In the genomic region with DNA sequence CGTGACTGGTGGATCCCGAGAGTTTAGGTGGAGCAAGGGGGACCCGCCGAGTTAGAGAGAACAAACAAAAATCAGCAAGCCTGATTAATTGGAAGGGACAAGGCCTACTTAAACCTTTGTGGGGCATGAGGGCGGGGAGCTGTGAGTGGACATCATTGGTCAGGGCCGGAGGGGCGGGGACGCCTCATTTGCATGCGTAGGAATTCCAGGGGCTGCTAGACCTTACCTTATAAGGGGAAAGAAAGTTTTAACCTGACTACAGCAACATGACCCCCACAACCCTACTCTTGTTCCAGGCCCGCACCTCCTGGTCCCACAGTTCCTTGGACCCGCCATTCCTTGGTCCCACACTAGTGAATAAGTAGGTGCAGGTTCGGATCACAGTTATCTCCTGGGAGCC, we compare ENCODE assay signal across 20 mouse cellular contexts.
DNase-seq lines count a peak whose midpoint lies in the region; TF ChIP-seq lines count a peak whose summit lies in the region.
"Had no signal": no experiment of that assay in that cellular context is flagged by ENCODE, and none has a peak within 500 bp of the region (broad histone marks: within the 10 kb centered on the region; RNA-seq: fewer than 3 reads in every experiment).

No protein-coding gene starts in this region.

- peak overlapping the region; percentile 54 for H3K9ac ChIP-seq in ES-E14 (ENCODE audit: insufficient read depth, low read depth, low read length, poor library complexity, severe bottlenecking)
- H3K9ac ChIP-seq: forebrain, embryonic 13.5 days; hindbrain, embryonic 12.5 days; hindbrain, embryonic 15.5 days had no signal

- no peaks in the 10 kb centered on the region for H3K9me3 ChIP-seq in ES-E14 (ENCODE audit: control insufficient read depth, insufficient read depth, low read depth, low read length)
- H3K9me3 ChIP-seq: hindbrain, embryonic 15.5 days had no signal

- peaks cover 12% of the 10 kb centered on the region for H3K4me1 ChIP-seq in testis, adult 2 months (ENCODE audit: control insufficient read depth, insufficient read depth, low read length)
- H3K4me1 ChIP-seq in ES-E14 (ENCODE audit: control insufficient read depth in 2 of 2, insufficient read depth in 2 of 2, low read length in 2 of 2, poor library complexity in 1 of 2): peaks cover 5 to 14% of the 10 kb centered on the region in 2 experiments
- H3K4me1 ChIP-seq: forebrain, embryonic 13.5 days; hindbrain, embryonic 12.5 days; hindbrain, embryonic 15.5 days had no signal

- in situ Hi-C loops in ES-E14 (cut with MboI; ENCODE audit: low sequenced_read_pairs in 2 of 2, unreplicated experiment in 2 of 2): no loop called here

- TF ChIP-seq CTCF in testis, adult 2 months (IDR thresholded peaks at IDR 0.05; ENCODE audit: control insufficient read depth, insufficient read depth, insufficient replicate concordance, low read depth, low read length): no peak

- H3K27me3 ChIP-seq in testis, adult 2 months (ENCODE audit: control insufficient read depth, insufficient read depth, low read length): no peaks in the 10 kb centered on the region
- H3K27me3 ChIP-seq: CH12.LX; forebrain, embryonic 13.5 days; hindbrain, embryonic 12.5 days; hindbrain, embryonic 15.5 days had no signal

- no peak for DNase-seq in testis, postnatal 10 days (ENCODE audit: low spot score)
- DNase-seq in ES-E14 (ENCODE audit: low read depth, low spot score): peak; percentile 40
- DNase-seq in testis, postnatal 14 days (ENCODE audit: low spot score): peak; percentile 42
- no peak for DNase-seq in frontal cortex, postnatal 10 days (ENCODE audit: low spot score in 2 of 2)
- DNase-seq in urinary bladder, postnatal 36 days (ENCODE audit: low spot score in 2 of 2): no peak
- DNase-seq: adrenal gland, postnatal 10 days; adrenal gland, postnatal 36 days; B cell, adult 2 months; cerebellum, adult 18-20 months; cerebellum, adult 9-10 months; cerebellum, postnatal 14 days; gastrocnemius, adult 2 months; gastrocnemius, postnatal 14 days; heart, adult 11 months had no signal

- no peaks in the 10 kb centered on the region for H3K36me3 ChIP-seq in testis, adult 2 months (ENCODE audit: control insufficient read depth, insufficient read depth, low read length)
- H3K36me3 ChIP-seq in ES-E14 (ENCODE audit: control insufficient read depth, insufficient read depth, low read length, poor library complexity, severe bottlenecking): no peaks in the 10 kb centered on the region

- TF ChIP-seq POLR2A in testis, adult 2 months (IDR thresholded peaks at IDR 0.05; ENCODE audit: control insufficient read depth, low read depth, low read length): no peak

- H3K4me3 ChIP-seq in testis, adult 2 months (ENCODE audit: control insufficient read depth, low read depth, low read length): peak overlapping the region; percentile 35
- peak overlapping the region; percentile 55 to 67 for H3K4me3 ChIP-seq in ES-E14 (ENCODE audit: insufficient read depth in 1 of 2, low read depth in 1 of 2, low read length in 2 of 2, poor library complexity in 1 of 2, severe bottlenecking in 1 of 2)
- H3K4me3 ChIP-seq: forebrain, embryonic 10.5 days; forebrain, embryonic 13.5 days; gastrocnemius, adult 2 months; hindbrain, embryonic 12.5 days; hindbrain, embryonic 15.5 days had no signal

- no peak overlapping the region for H3K27ac ChIP-seq in testis, adult 2 months (ENCODE audit: control insufficient read depth, insufficient read depth, low read depth, low read length)
- H3K27ac ChIP-seq in ES-E14 (ENCODE audit: insufficient read depth, low read depth, low read length, poor library complexity, severe bottlenecking): peak overlapping the region; percentile 27; the same call in 1 of the 2 replicates
- H3K27ac ChIP-seq: forebrain, embryonic 10.5 days; forebrain, embryonic 13.5 days; gastrocnemius, adult 2 months; hindbrain, embryonic 12.5 days; hindbrain, embryonic 15.5 days had no signal

TF ChIP-seq in ES-E14, 5 proteins besides CTCF, POLR2A, EP300 and RAD21:
- TF ChIP-seq MAFK (IDR thresholded peaks at IDR 0.05; ENCODE audit: insufficient read depth, low read depth, low read length) (no peak), CHD2 (IDR thresholded peaks at IDR 0.05; ENCODE audit: low read depth, low read length) (no peak), ZC3H11A (IDR thresholded peaks at IDR 0.05; ENCODE audit: borderline replicate concordance, low read depth, low read length) (no peak)

Comparison
In these comparisons a context has a peak if more than half of its experiments do, and no peak if none do; other contexts are left out.
1. DNase-seq: peak in ES-E14 (single experiment) and testis, postnatal 14 days (single experiment); none in testis, postnatal 10 days (single experiment), frontal cortex, postnatal 10 days (0 of 2) and urinary bladder, postnatal 36 days (0 of 2).